Mouse (Mus musculus) limb, embryonic 13.5 days (tissue): ENCODE data around the gene AL607142.1. TPM values are rescaled to one million over a fixed set of nuclear protein-coding genes. Genes with fewer than 3 reads are reported as not detected.
A peak's percentile ranks its signal among the peaks of the same experiment; 100 is the strongest.

Source experiments
- ATAC-seq: fragments of 200-750 bp; cut with Nextera tagmentation; 2 replicates; pipeline ENCODE4 v1.8.0; 2017; ENCODE audit warnings: low read depth, moderate number of reproducible peaks, moderate TSS enrichment; ENCODE audit not compliant: low FRiP score
- H3K27ac ChIP-seq: fragments of 300-500 bp; sonication (generic); 2 replicates; pipeline ENCODE4 v1.5.1; 2015; ENCODE audit warnings: inconsistent platforms, mild to moderate bottlenecking, moderate library complexity
- H3K27me3 ChIP-seq: fragments of 300-500 bp; sonication (generic); 2 replicates; pipeline ENCODE4 v1.6.1; 2015; ENCODE audit warnings: mild to moderate bottlenecking, inconsistent platforms
- H3K36me3 ChIP-seq: fragments of 300-500 bp; sonication (generic); 2 replicates; pipeline ENCODE4 v1.6.1; 2015; ENCODE audit warnings: inconsistent platforms, mild to moderate bottlenecking, moderate library complexity
- H3K4me1 ChIP-seq: fragments of 300-500 bp; sonication (generic); 2 replicates; pipeline ENCODE4 v1.6.1; 2015; ENCODE audit warnings: inconsistent platforms
- H3K4me2 ChIP-seq: fragments of 300-500 bp; sonication (generic); replicated peaks from 2 replicates; pipeline ENCODE4 v1.6.1; 2015; ENCODE audit warnings: inconsistent platforms, mild to moderate bottlenecking, moderate library complexity
- H3K4me3 ChIP-seq: fragments of 300-500 bp; sonication (generic); 2 replicates; pipeline ENCODE4 v1.5.1; 2015; ENCODE audit warnings: moderate library complexity, mild to moderate bottlenecking, inconsistent platforms
- H3K9ac ChIP-seq: fragments of 300-500 bp; sonication (generic); 2 replicates; pipeline ENCODE4 v1.6.1; 2015; ENCODE audit warnings: mild to moderate bottlenecking, inconsistent platforms
- H3K9me3 ChIP-seq: fragments of 300-500 bp; sonication (generic); 2 replicates; pipeline ENCODE4 v1.6.1; 2016; ENCODE audit warnings: inconsistent platforms
- WGBS: fragments of 180-500 bp; shearing (Covaris S2); methylation state at CpG from one replicate; pipeline ENCODE4 v1.1.7; 2015; 5-methylcytosine and 5-hydroxymethylcytosine counted together
- polyA plus RNA-seq: library from polyadenylated mRNA; unstranded; fragments of >200 nt; fragmentation: Nextera tagmentation; extraction: Ambion mirVana; gene quantifications from 2 replicates; pipeline ENCODE4 v1.2.1, GENCODE M21; 2015

AL607142.1 gene
- not detected in 2 replicates for polyA plus RNA-seq

DNA sequence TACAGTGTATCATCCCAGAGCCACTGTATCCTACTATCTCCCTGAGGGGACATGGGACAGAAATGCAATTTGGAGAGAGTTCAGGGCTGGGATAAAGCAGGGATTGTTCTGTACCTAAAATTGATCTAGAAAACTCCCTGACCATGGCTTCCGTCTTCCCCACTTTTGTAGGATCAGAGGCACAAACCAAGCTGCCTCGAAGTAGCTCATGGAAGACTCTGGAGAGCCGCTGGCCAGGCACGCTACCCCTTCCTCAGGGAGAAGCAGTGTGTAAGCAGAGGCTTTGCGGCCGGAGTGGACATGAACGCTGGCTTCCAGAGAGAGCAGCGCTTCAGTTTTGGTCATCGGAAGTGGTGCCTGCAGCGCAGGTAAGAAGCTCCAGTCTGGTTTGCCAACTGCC lies at the start of gene AL607142.1:
Gene AL607142.1, plus strand, starts transcription at position 301 of the 400 bp plus-strand sequence.
- Histone ChIP-seq H3K27ac (no peak within 1 kb of the TSS), H3K4me1 (no peaks in the 10 kb centered on the region), H3K9ac (no peak within 1 kb of the TSS), H3K4me2 (no peak within 1 kb of the TSS), H3K4me3 (no peak within 1 kb of the TSS), H3K9me3 (no peaks in the 10 kb centered on the region), H3K36me3 (no peaks in the 10 kb centered on the region), H3K27me3 (no peaks in the 10 kb centered on the region)
- ATAC-seq = no peak
- WGBS = 90% methylated on average over 10 of the region's 10 CpGs

DNA sequence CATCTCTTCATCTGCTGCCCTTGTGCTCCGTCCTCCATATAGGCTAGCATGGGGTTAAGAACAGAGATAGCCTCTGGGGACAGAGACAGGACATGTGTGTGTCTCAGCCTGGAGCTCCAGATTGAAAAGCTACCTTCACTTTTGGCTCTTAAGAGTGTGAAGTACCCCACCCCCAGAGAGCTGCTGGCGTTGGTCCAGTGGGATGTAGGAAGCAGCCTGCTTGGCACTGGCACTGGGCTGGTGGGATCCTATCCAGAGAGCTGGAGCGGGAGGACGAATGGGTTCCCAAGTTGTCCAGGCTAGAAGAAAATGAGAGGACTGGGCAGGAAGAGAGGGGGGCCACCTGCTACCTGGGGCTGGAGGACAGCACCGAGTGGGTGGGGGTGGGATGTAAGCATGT lies 46.4 kb upstream of the AL607142.1 start:
- 77% methylated on average over 5 of the region's 5 CpGs for WGBS
- Histone ChIP-seq H3K36me3 (no peaks in the 10 kb centered on the region), H3K9me3 (no peaks in the 10 kb centered on the region), H3K4me1 (no peaks in the 10 kb centered on the region), H3K27ac (no peak overlapping the region), H3K4me2 (no peak overlapping the region), H3K4me3 (no peak overlapping the region), H3K9ac (no peak overlapping the region), H3K27me3 (no peaks in the 10 kb centered on the region)
- no peak for ATAC-seq

DNA sequence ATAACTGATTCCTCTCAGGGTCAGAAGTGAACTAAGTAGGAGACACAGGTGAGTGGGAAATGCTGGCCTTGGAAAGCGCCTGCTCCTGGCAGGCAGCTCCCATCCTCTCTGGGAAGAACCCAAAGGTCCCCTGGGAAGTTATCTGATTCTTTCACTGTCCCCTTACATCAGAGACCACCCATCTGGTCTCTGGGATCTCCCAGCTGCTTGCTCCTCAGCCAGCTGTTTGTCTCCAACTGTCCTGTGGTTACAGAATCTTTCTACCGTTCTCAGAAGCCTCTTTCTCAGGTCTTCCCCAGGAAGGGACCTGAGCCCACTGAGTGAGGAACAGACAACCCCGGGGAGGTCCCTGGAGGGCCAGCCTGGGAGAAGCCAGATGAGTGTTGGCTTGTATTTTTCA lies 42.4 kb upstream of the AL607142.1 start:
- Histone ChIP-seq H3K9me3 (no peaks in the 10 kb centered on the region), H3K4me2 (no peak overlapping the region), H3K27ac (no peak overlapping the region), H3K9ac (no peak overlapping the region), H3K4me1 (no peaks in the 10 kb centered on the region), H3K27me3 (no peaks in the 10 kb centered on the region), H3K4me3 (no peak overlapping the region), H3K36me3 (no peaks in the 10 kb centered on the region)
- no peak for ATAC-seq
- 63% methylated on average over 3 of the region's 3 CpGs for WGBS

DNA sequence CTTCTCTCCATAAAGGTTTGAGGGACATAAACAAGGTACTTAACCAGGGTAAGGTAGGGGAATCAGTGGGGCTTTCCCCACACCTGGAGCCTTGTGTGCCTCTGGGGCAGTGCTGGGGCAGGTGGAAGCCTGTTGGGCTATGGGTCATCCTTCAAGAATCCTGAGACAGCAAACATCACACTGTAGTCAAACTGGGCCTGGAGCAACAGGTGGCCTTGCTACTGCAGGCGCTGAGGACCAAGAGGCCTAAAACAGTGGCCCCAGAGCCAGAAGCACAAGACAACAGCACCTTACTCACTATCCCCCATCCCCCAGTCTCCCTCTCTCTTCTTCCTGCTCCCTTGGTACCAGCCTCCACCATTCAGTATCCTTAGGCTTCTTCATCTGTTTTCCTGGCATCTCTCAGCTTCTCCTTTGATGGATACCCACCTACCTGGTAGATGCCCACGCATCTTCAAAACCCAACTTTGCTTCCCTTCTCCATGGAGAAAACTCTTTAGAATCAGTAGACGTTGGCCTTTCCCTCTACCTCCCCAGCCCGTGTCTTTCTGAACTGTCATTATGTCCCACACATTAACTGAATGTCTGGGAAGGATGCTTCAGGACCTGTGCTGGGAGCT lies 41.5 kb upstream of the AL607142.1 start:
- 82% methylated on average over 4 of the region's 4 CpGs for WGBS
- Histone ChIP-seq H3K9ac (no peak overlapping the region), H3K4me2 (no peak overlapping the region), H3K27me3 (no peaks in the 10 kb centered on the region; the same call in 1 of the 2 replicates), H3K4me1 (no peaks in the 10 kb centered on the region), H3K36me3 (no peaks in the 10 kb centered on the region), H3K4me3 (no peak overlapping the region), H3K27ac (no peak overlapping the region), H3K9me3 (no peaks in the 10 kb centered on the region)
- ATAC-seq = no peak

DNA sequence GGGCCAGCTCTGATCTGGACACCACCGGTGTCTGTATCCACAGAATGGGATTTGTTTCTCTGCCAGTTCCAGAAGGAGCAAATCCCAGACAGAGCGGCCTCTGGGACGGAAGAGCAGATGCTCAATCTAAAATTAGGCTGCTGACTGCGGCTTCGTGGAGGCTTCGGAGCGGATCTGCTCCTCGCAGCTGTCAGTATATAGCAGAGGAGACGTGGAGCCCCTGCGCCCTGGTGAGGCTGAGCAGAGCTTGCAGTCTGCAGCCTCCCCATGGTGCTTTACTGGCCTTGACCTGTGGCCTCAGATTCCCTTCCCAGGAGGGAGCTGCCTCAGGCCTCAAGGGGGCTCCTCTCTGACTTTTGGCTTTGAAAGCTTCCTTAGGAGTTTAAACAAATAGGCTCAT lies 40.7 kb upstream of the AL607142.1 start:
- WGBS = 49% methylated on average over 10 of the region's 10 CpGs
- Histone ChIP-seq H3K9me3 (no peaks in the 10 kb centered on the region), H3K4me1 (no peaks in the 10 kb centered on the region), H3K9ac (no peak overlapping the region), H3K36me3 (no peaks in the 10 kb centered on the region), H3K4me2 (no peak overlapping the region), H3K27ac (no peak overlapping the region), H3K27me3 (peaks cover 4% of the 10 kb centered on the region; the same call in 1 of the 2 replicates), H3K4me3 (no peak overlapping the region)
- ATAC-seq = peak; percentile 57; the same call in 1 of the 2 replicates

DNA sequence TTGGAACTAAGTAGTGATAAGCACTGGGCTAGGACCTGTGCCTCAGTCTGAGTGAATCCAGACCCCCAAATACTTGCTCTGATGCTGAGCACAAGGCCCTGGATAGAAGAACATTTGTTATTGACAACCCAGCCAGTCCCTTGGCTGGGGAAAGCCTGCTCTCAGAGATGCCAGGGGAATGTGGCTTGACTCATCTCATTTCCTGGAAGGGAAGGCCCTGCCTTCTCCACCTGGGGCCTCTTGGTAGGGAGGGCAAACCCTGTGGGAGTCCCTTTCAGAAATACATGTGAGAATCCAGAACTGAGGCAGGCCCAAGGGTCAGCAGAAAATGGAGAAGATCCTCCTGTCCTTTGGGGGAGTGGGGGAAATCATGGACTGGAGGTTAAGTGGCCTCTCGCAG lies 37.1 kb upstream of the AL607142.1 start:
- no peak overlapping the region for H3K4me3 ChIP-seq
- H3K27me3 ChIP-seq = peaks cover 32% of the 10 kb centered on the region
- H3K9ac ChIP-seq = no peak overlapping the region
- no peak overlapping the region for H3K4me2 ChIP-seq
- 77% methylated on average over 1 of the region's 1 CpGs for WGBS
- no peaks in the 10 kb centered on the region for H3K36me3 ChIP-seq
- no peaks in the 10 kb centered on the region for H3K9me3 ChIP-seq
- no peak overlapping the region for H3K27ac ChIP-seq
- no peak for ATAC-seq
- H3K4me1 ChIP-seq = peaks cover 3% of the 10 kb centered on the region; the same call in 1 of the 2 replicates

DNA sequence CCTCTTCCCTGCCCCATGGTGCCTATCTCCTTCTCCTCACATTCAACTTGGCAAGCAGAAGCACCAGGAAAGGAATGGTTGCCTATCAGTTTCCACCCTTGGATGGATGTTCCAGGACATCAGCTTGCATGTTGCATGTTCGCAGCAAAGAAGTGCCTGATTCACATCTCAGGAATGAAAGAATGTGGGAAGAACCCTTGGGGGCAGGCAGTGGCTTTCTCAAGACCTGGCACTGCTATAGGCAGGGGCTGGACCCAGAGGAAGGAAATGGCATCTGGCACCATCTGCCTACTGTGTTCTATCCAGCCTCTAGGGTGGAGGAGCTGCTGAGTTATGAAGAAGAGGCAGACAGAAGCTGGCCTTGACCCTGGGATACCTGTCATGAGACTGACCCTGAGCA lies 34.9 kb upstream of the AL607142.1 start:
- Histone ChIP-seq H3K4me2 (no peak overlapping the region), H3K36me3 (no peaks in the 10 kb centered on the region), H3K9ac (no peak overlapping the region), H3K4me1 (peaks cover 14% of the 10 kb centered on the region), H3K27me3 (peaks cover 54% of the 10 kb centered on the region), H3K9me3 (no peaks in the 10 kb centered on the region), H3K27ac (no peak overlapping the region), H3K4me3 (no peak overlapping the region)
- 88% methylated on average over 1 of the region's 1 CpGs for WGBS
- no peak for ATAC-seq

DNA sequence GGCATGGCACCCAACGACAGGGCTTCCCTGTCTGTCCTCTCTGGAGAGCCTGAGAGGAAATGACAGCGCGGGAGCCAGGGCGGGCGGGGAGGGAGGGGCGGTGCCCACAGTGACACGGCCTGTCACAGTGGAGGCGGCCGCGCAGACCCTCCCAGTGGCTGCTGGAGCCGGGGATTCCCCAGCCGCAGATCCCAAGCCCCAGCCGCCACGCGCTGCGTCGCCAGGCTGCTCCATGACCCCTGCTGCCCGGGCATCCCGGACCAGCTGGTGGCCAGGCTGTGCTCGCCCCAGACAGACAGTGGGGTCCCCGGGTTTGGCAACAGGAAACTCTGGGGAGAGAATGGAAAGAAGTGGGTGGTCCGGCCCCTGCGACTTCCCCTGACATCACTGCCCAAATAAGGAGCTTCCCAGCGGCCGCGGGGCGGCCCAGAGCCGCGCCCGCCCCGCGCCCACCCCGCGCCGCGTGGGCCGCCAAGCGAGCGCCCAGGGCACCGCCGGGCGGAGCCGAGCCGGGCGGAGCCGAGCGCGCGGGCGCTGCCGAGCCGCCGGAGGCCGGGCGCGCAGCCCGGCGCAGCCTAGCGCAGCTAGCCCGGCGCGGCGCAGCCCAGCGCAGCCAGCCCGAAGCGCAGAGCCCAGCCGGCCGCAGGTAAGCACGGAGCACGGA lies 32.3 kb upstream of the AL607142.1 start:
- H3K9me3 ChIP-seq = no peaks in the 10 kb centered on the region
- peak overlapping the region; percentile 99 for H3K4me2 ChIP-seq
- WGBS = under 1% methylated on average over 44 of the region's 70 CpGs
- peaks cover 77% of the 10 kb centered on the region for H3K27me3 ChIP-seq
- H3K4me3 ChIP-seq = peak overlapping the region; percentile 59
- peak overlapping the region; percentile 64 for H3K9ac ChIP-seq
- ATAC-seq = peak; percentile 82
- H3K27ac ChIP-seq = no peak overlapping the region
- no peaks in the 10 kb centered on the region for H3K36me3 ChIP-seq
- peaks cover 14% of the 10 kb centered on the region for H3K4me1 ChIP-seq

DNA sequence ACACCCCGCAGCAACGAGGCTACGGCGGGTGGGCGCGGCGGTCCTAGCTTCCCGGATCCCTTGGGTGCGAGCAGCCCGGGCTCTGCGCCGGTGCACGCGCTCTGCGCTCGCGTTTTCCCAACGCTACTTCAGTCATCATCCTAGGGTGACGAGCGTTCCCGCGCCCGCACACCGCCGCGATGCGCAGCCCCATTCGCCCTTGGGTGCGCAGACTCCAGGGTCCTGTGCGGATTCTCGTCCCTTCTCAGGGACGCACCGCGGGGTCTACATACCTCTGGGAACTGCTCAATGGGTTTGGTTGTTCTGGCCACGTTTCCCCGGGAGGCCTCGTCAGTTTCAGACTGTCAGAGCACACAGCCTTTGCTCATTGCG lies 31.8 kb upstream of the AL607142.1 start:
- Histone ChIP-seq H3K9ac (peak overlapping the region; percentile 64), H3K4me1 (peaks cover 14% of the 10 kb centered on the region), H3K27ac (no peak overlapping the region), H3K9me3 (no peaks in the 10 kb centered on the region), H3K4me3 (peak overlapping the region; percentile 59), H3K36me3 (no peaks in the 10 kb centered on the region), H3K27me3 (peaks cover 80% of the 10 kb centered on the region), H3K4me2 (peak overlapping the region; percentile 99)
- peak; percentile 31 for ATAC-seq
- under 1% methylated on average over 37 of the region's 38 CpGs for WGBS

DNA sequence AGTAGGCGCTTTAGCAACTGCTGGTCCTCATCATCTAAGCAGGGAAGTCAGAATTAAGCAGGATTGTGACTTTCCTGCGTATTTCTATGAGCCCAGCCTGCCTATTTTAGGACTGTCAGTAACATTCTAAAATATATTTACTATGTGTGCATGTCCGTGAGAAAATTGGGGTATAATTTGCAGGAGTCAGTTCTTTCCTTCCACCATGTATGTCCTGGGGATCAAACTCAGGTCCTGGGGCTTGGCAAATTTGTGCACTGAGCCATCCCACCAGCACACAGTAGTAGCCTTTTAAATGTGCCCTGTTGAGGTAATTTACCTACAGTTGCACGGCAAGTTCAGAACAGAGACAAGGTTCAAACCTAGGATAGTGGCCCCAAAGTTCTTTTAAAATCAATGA lies 28.5 kb upstream of the AL607142.1 start:
- WGBS = 86% methylated on average over 4 of the region's 4 CpGs
- Histone ChIP-seq H3K27ac (no peak overlapping the region), H3K9ac (no peak overlapping the region), H3K4me3 (no peak overlapping the region), H3K36me3 (no peaks in the 10 kb centered on the region), H3K27me3 (peaks cover 69% of the 10 kb centered on the region), H3K4me1 (peaks cover 14% of the 10 kb centered on the region), H3K9me3 (no peaks in the 10 kb centered on the region), H3K4me2 (no peak overlapping the region)
- no peak for ATAC-seq

DNA sequence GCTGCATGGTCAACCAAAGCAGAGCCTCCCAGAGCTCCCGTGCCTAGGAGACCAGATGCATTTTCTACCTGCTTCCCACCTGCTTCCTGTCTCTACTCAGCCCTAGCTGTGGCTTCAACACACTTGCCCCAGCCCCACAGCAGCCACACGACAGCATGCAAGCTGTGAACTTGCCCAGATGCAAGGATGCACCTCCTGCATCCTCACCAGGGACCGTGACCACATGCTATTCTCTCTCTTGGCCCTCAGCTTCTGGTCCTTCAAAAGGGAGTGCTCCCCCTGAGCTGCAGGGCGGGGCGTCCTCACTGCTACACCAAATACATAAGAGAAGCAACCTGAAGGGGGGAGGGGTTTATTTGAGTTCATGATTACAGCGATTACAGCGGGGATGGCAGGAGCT lies 27.8 kb upstream of the AL607142.1 start:
- Histone ChIP-seq H3K27me3 (peaks cover 62% of the 10 kb centered on the region), H3K4me2 (no peak overlapping the region), H3K27ac (no peak overlapping the region), H3K4me1 (peaks cover 14% of the 10 kb centered on the region), H3K9me3 (no peaks in the 10 kb centered on the region), H3K9ac (no peak overlapping the region), H3K36me3 (no peaks in the 10 kb centered on the region), H3K4me3 (no peak overlapping the region)
- 44% methylated on average over 7 of the region's 7 CpGs for WGBS
- ATAC-seq = no peak

DNA sequence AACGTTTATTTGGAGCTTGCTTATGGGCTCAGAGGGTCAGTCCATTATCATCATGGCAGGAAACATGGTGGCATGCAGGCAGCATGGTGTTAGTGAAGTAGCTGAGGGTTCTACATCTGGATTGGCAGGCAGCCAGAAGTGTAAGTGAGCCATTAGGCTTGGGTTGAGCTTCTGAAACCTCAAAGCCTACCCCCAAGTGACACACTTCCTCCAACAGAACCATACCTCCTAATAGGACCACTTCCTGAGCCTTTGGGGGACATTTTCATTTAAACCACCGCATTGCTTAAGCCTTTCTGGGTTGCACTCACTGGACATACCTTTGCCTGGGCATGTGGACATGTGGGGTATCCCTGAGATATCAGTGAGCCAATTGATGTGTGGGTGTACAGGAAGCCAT lies 23.3 kb upstream of the AL607142.1 start:
- peaks cover 13% of the 10 kb centered on the region for H3K4me1 ChIP-seq
- no peak overlapping the region for H3K4me2 ChIP-seq
- H3K27ac ChIP-seq = no peak overlapping the region
- H3K36me3 ChIP-seq = no peaks in the 10 kb centered on the region
- no peak for ATAC-seq
- H3K9ac ChIP-seq = no peak overlapping the region
- no peaks in the 10 kb centered on the region for H3K9me3 ChIP-seq
- WGBS = 63% methylated on average over 2 of the region's 2 CpGs
- no peak overlapping the region for H3K4me3 ChIP-seq
- peaks cover 18% of the 10 kb centered on the region for H3K27me3 ChIP-seq

DNA sequence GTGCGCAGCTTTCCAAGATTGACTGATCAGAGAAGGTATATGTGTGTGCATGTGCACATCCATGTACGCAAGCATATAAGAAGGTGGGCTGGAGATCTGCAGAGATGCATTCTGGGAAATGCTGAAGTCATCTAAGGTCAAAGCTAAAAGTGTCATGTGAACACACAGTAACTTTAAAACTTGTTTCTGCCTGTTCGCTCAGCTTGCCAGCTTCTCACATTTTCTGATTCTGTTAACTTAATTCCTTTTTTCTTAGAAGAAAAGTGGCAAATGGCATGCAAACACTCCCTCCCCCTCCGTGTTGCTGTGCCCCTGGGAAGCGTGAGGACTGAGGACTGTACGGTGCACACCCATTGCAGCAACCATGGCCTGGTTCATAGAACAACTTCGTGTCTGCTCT lies 22.3 kb upstream of the AL607142.1 start:
- Histone ChIP-seq H3K4me1 (peaks cover 15% of the 10 kb centered on the region), H3K9me3 (no peaks in the 10 kb centered on the region), H3K4me3 (no peak overlapping the region), H3K27ac (no peak overlapping the region), H3K27me3 (peaks cover 11% of the 10 kb centered on the region; the same call in 1 of the 2 replicates), H3K9ac (no peak overlapping the region), H3K4me2 (no peak overlapping the region), H3K36me3 (no peaks in the 10 kb centered on the region)
- WGBS = 85% methylated on average over 7 of the region's 7 CpGs
- no peak for ATAC-seq
